Mouse (Mus musculus) liver, embryonic 14.5 days (tissue): ENCODE measurements around the gene Aven.

ENCODE experiments used
- CTCF ChIP-seq: IDR thresholded peaks from 2 replicates; pipeline ENCODE4 v1.5.1; 2016; ENCODE audit warnings: antibody characterized with exemption, low read depth, control low read depth
- EP300 ChIP-seq: IDR thresholded peaks from 2 replicates; pipeline ENCODE4 v1.6.1; 2016; ENCODE audit warnings: antibody characterized with exemption, low read depth

DNA sequence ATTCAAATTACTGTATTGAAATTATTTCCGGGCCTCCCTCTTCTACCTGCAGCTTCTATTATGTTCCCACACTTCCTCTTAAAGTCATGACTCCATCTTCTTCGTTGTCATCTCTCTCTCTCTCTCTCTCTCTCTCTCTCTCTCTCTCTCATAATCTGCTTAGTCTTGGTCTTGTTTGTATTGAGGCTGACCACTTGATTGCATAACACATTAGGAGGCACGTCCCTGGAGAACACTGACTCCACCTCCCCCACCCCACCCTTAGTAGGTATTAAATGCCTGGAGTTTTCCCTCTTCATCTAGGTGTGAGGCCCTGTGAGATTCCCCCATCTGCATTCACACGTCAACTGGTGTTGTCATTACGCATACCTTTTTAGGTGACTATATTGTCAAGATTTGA is 103.7 kb downstream of the Aven start:
- TF ChIP-seq CTCF (no peak), EP300 (no peak)
